8 mouse cellular contexts compared by ENCODE assay signal in the genomic region with DNA sequence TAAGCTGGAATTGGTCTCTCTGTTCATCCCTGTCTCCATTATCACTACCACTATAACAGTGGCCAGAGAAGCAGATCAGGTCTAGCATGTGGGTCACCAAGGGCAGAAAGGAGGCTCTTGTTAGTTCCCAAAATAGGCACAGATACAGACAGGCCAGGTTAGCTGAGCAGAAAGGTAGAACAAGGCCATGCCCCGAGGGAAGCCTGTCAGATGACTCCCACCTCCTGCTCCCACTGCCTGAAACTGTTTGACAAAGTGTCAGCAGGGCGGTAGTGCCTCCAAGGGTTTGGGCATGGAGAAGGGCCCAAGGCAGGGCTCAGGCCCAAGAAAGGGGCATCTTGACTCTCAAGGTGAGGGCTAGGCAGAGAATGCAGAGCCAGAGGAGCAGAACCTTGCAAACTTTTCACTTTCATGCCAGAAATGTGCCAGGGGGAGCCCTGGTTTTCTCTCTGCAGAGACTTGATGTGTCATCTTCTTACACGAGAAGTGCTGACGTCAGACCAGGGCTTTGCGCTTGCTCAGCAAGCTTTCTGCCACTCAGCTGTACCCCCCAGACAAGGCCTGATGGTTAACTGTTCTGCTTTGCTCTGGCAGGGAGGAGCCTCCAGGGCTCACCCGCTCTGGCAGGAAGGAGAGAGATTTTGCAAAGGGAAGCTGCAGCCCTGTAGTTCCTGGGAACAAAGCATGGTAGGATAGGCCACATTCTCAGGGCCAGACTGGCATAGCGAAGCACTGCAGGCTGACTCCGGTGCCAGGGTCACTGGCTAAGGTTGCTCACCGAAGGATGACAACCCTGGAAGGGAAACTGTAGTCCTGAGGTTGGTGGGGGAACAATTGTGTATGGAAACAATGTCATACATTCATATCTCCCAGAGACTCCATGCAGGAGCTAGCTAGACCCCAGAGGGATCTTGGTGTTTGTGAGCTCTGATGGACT. TPM values are rescaled to one million over a fixed set of nuclear protein-coding genes. Genes with fewer than 3 reads are reported as not detected.
A peak's percentile ranks its signal among the peaks of the same experiment; 100 is the strongest.
DNase-seq lines count a peak whose midpoint lies in the region; ATAC-seq lines count a peak whose summit lies in the region.

No protein-coding gene starts in this region.

- H3K4me1 ChIP-seq in heart, embryonic 10.5 days, result peaks cover 16% of the 10 kb centered on the region
- peaks cover 9% of the 10 kb centered on the region; the same call in 1 of the 2 replicates for H3K4me1 ChIP-seq in forebrain, embryonic 15.5 days
- H3K4me1 ChIP-seq in kidney, embryonic 15.5 days, result peaks cover 12% of the 10 kb centered on the region; the same call in 1 of the 2 replicates
- no peaks in the 10 kb centered on the region for H3K4me1 ChIP-seq in liver, embryonic 12.5 days

- no peaks in the 10 kb centered on the region for H3K36me3 ChIP-seq in heart, embryonic 10.5 days
- no peaks in the 10 kb centered on the region for H3K36me3 ChIP-seq in forebrain, embryonic 15.5 days
- no peaks in the 10 kb centered on the region for H3K36me3 ChIP-seq in kidney, embryonic 15.5 days
- no peaks in the 10 kb centered on the region for H3K36me3 ChIP-seq in liver, embryonic 12.5 days

- peaks cover 69% of the 10 kb centered on the region for H3K27me3 ChIP-seq in heart, embryonic 10.5 days (ENCODE audit: insufficient read depth, poor library complexity, severe bottlenecking)
- no peaks in the 10 kb centered on the region for H3K27me3 ChIP-seq in forebrain, embryonic 15.5 days
- no peaks in the 10 kb centered on the region for H3K27me3 ChIP-seq in kidney, embryonic 15.5 days
- 0 out of 2 replicates have a peak, but pooled peaks cover 7% of the 10 kb centered on the region for H3K27me3 ChIP-seq in liver, embryonic 12.5 days (replicated peaks)

- no peak overlapping the region for H3K4me2 ChIP-seq in forebrain, embryonic 15.5 days (replicated peaks)
- no peak overlapping the region for H3K4me2 ChIP-seq in kidney, embryonic 15.5 days
- no peak overlapping the region for H3K4me2 ChIP-seq in liver, embryonic 12.5 days

- no peak overlapping the region for H3K9ac ChIP-seq in forebrain, embryonic 15.5 days (replicated peaks)
- no peak overlapping the region for H3K9ac ChIP-seq in kidney, embryonic 15.5 days
- no peak overlapping the region for H3K9ac ChIP-seq in liver, embryonic 12.5 days

- H3K9me3 ChIP-seq in heart, embryonic 10.5 days, result no peaks in the 10 kb centered on the region
- H3K9me3 ChIP-seq in forebrain, embryonic 15.5 days, result no peaks in the 10 kb centered on the region
- no peaks in the 10 kb centered on the region for H3K9me3 ChIP-seq in kidney, embryonic 15.5 days (replicated peaks)
- H3K9me3 ChIP-seq in liver, embryonic 12.5 days (replicated peaks), result no peaks in the 10 kb centered on the region

- no peak overlapping the region for H3K27ac ChIP-seq in heart, embryonic 10.5 days
- 0 out of 2 replicates have a peak overlapping the region, but pooled peaks have one; percentile 31 for H3K27ac ChIP-seq in forebrain, embryonic 15.5 days (replicated peaks)
- H3K27ac ChIP-seq in kidney, embryonic 15.5 days, result peak overlapping the region; percentile 51
- H3K27ac ChIP-seq in liver, embryonic 12.5 days, result no peak overlapping the region

- no peak; the same call in 1 of the 2 replicates for ATAC-seq in forebrain, embryonic 15.5 days (replicated peaks)
- ATAC-seq in kidney, embryonic 15.5 days (replicated peaks; ENCODE audit: low FRiP score), result peak; percentile 72; the same call in 1 of the 2 replicates
- peak; percentile 49; the same call in 1 of the 2 replicates for ATAC-seq in liver, embryonic 12.5 days

- WGBS in heart, embryonic 10.5 days, result 59% methylated on average over 9 of the region's 9 CpGs
- 71% methylated on average over 9 of the region's 9 CpGs for WGBS in forebrain, embryonic 15.5 days
- 61% methylated on average over 9 of the region's 9 CpGs for WGBS in kidney, embryonic 15.5 days
- 51% methylated on average over 9 of the region's 9 CpGs for WGBS in liver, embryonic 12.5 days (ENCODE audit: insufficient replicate concordance)

- no peak overlapping the region for H3K4me3 ChIP-seq in heart, embryonic 10.5 days
- no peak overlapping the region for H3K4me3 ChIP-seq in forebrain, embryonic 15.5 days
- no peak overlapping the region for H3K4me3 ChIP-seq in kidney, embryonic 15.5 days (replicated peaks)
- no peak overlapping the region for H3K4me3 ChIP-seq in liver, embryonic 12.5 days

- peak; percentile 97 for DNase-seq in heart, adult 11 months
- no peak for DNase-seq in heart, embryonic 10.5 days (ENCODE audit: low spot score)
- peak; percentile 85 for DNase-seq in NIH3T3 (ENCODE audit: low read depth)
- DNase-seq in right cerebral cortex, postnatal 36 days (ENCODE audit: low spot score in 2 of 2), result peak; percentile 70 to 87
- no peak for DNase-seq in natural killer cell, adult 2 months (ENCODE audit: low spot score in 2 of 2)

RNA-seq across cellular contexts. Expression of gene Bcar3, which starts 7.3 kb away (rescaled TPM):
- polyA plus RNA-seq in heart, embryonic 10.5 days (2016; fragmentation: Nextera tagmentation; extraction: Ambion mirVana), result 7.8 and 17.0 TPM in 2 replicates
- polyA plus RNA-seq in forebrain, embryonic 15.5 days (2015; fragmentation: Nextera tagmentation; extraction: Ambion mirVana), result 5.0 and 6.1 TPM in 2 replicates
- 13.8 and 15.5 TPM in 2 replicates for polyA plus RNA-seq in kidney, embryonic 15.5 days (2015; fragmentation: Nextera tagmentation; extraction: Ambion mirVana)
- 5.5 and 6.8 TPM in 2 replicates for polyA plus RNA-seq in liver, embryonic 12.5 days (2016; fragmentation: Nextera tagmentation; extraction: Ambion mirVana)

RNA-seq across cellular contexts. Expression of gene Dnttip2, which starts 27.1 kb away (rescaled TPM):
- 53.1 and 77.4 TPM in 2 replicates for polyA plus RNA-seq in heart, embryonic 10.5 days (2016; fragmentation: Nextera tagmentation; extraction: Ambion mirVana)
- 51.9 and 59.9 TPM in 2 replicates for polyA plus RNA-seq in forebrain, embryonic 15.5 days (2015; fragmentation: Nextera tagmentation; extraction: Ambion mirVana)
- 73.3 and 82.0 TPM in 2 replicates for polyA plus RNA-seq in kidney, embryonic 15.5 days (2015; fragmentation: Nextera tagmentation; extraction: Ambion mirVana)
- 68.3 and 68.6 TPM in 2 replicates for polyA plus RNA-seq in liver, embryonic 12.5 days (2016; fragmentation: Nextera tagmentation; extraction: Ambion mirVana)

RNA-seq across cellular contexts. Expression of gene Gclm, which starts 55.9 kb away (rescaled TPM):
- 76.0 and 81.2 TPM in 2 replicates for polyA plus RNA-seq in heart, embryonic 10.5 days (2016; fragmentation: Nextera tagmentation; extraction: Ambion mirVana)
- 52.6 and 57.4 TPM in 2 replicates for polyA plus RNA-seq in forebrain, embryonic 15.5 days (2015; fragmentation: Nextera tagmentation; extraction: Ambion mirVana)
- polyA plus RNA-seq in kidney, embryonic 15.5 days (2015; fragmentation: Nextera tagmentation; extraction: Ambion mirVana), result 91.8 and 102 TPM in 2 replicates
- 596 and 604 TPM in 2 replicates for polyA plus RNA-seq in liver, embryonic 12.5 days (2016; fragmentation: Nextera tagmentation; extraction: Ambion mirVana)

Comparison
In these comparisons a context has a peak if more than half of its experiments do, and no peak if none do; other contexts are left out.
1. DNase-seq: peak in heart, adult 11 months (single experiment), NIH3T3 (single experiment) and right cerebral cortex, postnatal 36 days (2 of 2); none in heart, embryonic 10.5 days (single experiment) and natural killer cell, adult 2 months (0 of 2).
2. H3K27ac ChIP-seq: peak in forebrain, embryonic 15.5 days (single experiment) and kidney, embryonic 15.5 days (single experiment); none in heart, embryonic 10.5 days (single experiment) and liver, embryonic 12.5 days (single experiment).